Mouse (Mus musculus): ENCODE results near the gene Emd.

GRCm38 (mm10) chrX:74269736-74270061, 15.2 kb downstream of the Emd start:
- TF ChIP-seq CTCF (IDR thresholded peaks at IDR 0.05) (no peak), POLR2A (IDR thresholded peaks at IDR 0.05; ENCODE audit: insufficient read depth, low read depth, low read length) (no peak)

All from heart, adult 2 months (tissue).